Mouse (Mus musculus): ENCODE data around the gene Zfp322a.

GRCm38 (mm10) chr13:23387548-23387947, 18.5 kb upstream of the Zfp322a start:
- TF ChIP-seq CTCF (IDR thresholded peaks at IDR 0.05; ENCODE audit: low read depth, low read length) = no peak
- no peak for TF ChIP-seq POLR2A (IDR thresholded peaks at IDR 0.05; ENCODE audit: extremely low read depth, insufficient read depth, low read length)
